Mouse (Mus musculus): ENCODE results near the gene Etv4.

The Etv4 gene

GRCm38 (mm10) chr11:101785143-101785851, at the start of gene Etv4:
Gene Etv4, minus strand, starts transcription at chr11:101785371.
- peak; percentile 97 for DNase-seq

GRCm38 (mm10) chr11:101832001-101832400, 46.8 kb upstream of the Etv4 start:
- DNase-seq: peak; percentile 33

GRCm38 (mm10) chr11:101830616-101831015, 45.4 kb upstream of the Etv4 start:
- DNase-seq: peak; percentile 31

- peak; percentile 80 for DNase-seq
Measured at GRCm38 (mm10) chr11:101830112-101830511, 44.9 kb upstream of the Etv4 start.

DNA sequence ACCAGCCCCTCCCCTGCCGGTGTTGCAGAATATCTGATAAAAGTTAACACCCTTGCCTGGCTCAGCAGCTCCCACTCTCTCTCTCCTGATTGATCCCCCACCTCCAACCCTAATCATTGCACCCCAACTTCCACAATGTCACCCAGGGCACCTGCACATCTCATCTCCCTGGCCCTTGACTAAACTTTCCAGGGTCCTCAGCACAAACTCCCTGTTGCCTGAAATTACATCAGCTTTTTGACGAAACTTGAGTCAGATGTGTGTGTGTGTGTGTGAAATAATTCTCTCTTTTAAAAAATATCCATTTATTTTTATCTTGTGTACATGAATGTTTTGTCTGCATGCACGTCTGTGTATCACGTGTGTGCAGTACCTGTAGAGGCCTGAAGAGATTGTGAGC, 43.5 kb upstream of the Etv4 start:
- no peak for DNase-seq

- no peak for DNase-seq
Measured at GRCm38 (mm10) chr11:101823210-101823609, 38.0 kb upstream of the Etv4 start.

DNA sequence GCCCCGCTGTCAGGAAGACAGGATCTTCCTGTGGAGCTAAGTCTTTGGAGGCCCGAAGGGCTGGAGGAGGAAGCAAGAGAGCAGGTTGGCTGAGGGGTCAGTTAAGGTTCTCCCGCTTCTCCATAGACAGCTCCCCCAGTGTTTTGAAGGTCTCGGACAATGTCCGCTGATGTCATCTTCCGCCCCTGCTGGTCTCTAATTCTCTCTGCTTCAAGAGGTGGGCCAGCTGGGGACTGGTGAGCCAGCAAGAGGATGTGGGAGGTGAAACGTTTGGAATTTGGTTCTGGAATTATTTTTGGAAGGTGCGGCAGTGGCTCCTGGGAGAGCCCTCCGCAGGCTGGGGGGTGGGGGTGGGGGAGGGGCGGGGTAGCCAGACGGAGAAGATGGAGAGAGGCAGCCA, 35.7 kb upstream of the Etv4 start:
- peak; percentile 64 for DNase-seq

DNA sequence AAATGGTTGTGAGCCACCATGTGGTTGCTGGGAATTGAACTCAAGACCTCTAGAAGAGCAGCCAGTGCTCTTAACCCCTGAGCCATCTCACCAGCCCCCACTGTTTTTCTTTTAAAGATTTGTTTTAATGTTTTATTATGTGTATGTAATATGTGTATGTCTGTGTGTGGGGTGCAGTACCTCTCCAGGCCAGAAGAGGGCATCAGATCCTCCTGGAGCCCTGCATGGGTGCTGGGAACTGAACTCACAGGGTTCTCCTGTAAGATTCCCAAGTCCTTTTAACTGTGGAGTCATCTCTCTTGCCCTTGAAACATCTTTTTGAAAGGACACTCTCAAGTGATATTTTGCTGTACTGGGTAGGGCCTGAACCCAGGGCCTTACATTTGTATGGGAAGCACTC, 34.7 kb upstream of the Etv4 start:
- no peak for DNase-seq

GRCm38 (mm10) chr11:101815103-101816085, 30.2 kb upstream of the Etv4 start:
- no peak for DNase-seq

- DNase-seq: peak; percentile 89
Measured at GRCm38 (mm10) chr11:101814375-101815102, 29.4 kb upstream of the Etv4 start.

- peak; percentile 89 for DNase-seq
Measured at GRCm38 (mm10) chr11:101813259-101813658, 28.1 kb upstream of the Etv4 start.

DNA sequence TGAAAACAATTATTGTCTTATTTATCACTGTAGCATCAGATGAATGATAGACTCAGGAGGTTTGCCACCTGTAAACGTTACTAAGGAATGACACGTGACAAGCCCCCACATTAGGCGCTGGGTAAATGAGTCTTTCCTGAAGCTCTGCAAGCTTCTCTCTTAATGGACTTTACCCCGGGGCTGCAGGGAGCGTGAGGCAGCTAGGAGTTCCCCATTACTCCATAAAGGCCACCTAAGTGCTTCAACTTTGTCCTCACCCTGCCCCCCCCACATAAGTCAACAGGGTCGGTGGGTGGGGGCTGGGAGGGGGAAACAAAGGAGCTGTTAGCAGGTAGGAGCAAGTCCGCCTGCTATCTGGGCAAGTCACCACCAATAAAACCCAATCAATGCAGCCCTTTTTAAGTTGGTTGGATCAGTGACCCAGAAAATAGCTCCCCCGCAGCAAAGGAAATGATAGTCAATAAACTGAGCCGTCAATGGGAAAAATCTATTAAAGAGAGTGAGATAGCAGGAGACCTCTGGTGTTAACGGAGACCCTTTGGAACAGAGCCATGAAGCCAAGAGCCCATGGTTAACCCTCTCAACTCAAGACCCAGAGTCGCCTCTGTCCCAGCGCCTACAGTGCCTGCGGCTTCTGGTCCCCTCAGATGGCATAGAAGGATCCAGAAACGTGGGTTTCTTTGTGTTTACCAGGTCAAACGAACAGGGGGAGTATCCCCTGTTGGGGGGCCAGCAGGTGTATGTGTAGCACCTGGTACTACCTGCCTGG, 24.1 kb upstream of the Etv4 start:
- no peak for DNase-seq

GRCm38 (mm10) chr11:101807266-101807665, 22.1 kb upstream of the Etv4 start:
- DNase-seq: no peak

- DNase-seq: no peak
Measured at GRCm38 (mm10) chr11:101806741-101807140, 21.6 kb upstream of the Etv4 start.

DNA sequence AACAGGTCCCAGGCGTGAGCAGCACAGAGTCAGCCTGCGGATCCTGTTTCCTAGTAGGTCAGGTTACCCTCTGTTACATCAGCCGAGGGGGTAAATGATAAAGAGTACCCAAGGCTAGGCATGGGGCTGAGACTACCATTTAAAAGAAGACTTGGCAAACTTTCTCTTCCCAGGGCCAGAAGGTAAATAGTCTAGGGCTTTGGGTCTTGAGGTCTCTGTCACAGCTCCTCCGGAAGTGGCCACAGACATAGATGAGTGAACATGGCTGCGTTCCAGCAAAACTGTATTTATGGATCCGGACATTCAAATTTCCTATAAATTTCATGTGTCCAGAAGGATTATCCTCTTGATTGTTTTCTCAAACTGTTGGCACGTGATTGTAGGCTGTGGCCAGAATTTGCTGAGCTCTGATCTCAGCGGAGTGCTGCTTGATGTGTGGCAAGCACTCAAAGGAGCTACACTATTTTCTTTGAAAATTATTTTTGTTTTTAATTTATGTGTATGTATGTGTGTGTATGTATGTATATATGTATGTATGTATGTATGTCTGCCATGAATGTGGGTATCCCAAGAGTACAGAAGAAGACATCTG, 20.0 kb upstream of the Etv4 start:
- DNase-seq: no peak

DNA sequence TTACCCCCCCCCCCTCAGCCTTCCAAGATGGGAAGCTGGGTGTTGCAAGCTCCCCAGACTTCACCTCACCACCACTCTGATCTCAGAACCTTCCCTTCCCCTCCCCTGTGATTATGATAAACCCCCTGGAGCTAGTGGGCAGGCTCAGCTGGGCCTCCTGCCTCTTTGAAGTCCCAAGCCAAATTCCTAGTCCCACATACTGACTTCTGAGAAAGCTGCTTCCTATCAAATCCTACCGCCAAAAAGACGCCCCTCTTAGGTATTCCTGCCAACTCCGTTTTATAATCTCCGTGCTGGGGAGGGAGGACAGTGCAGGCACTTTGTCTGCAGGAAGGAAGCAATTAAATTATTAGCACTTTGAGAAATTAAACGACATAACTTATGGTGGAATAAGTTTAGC, 16.2 kb upstream of the Etv4 start:
- no peak for DNase-seq

GRCm38 (mm10) chr11:101798083-101798482, 12.9 kb upstream of the Etv4 start:
- no peak for DNase-seq

DNA sequence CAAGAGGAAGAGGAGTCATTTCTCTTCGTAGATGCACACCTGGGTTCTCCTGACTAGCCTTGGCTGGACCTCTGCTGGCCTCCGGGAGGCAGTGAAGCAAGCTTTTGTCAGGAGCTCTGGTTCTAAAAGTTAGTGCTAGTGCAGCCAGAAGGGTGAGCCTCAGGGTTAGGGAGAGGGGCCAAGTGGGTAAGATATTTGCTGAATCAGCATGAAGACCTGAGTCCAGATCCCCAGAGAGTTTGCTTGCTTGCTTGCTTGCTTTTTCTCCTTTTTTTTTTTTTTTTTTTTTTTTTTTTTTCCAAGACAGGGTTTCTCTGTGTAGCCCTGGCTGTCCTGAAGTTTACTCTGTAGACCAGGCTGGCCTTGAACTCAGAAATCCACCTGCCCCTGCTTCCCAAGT, 12.2 kb upstream of the Etv4 start:
- DNase-seq: no peak

DNA sequence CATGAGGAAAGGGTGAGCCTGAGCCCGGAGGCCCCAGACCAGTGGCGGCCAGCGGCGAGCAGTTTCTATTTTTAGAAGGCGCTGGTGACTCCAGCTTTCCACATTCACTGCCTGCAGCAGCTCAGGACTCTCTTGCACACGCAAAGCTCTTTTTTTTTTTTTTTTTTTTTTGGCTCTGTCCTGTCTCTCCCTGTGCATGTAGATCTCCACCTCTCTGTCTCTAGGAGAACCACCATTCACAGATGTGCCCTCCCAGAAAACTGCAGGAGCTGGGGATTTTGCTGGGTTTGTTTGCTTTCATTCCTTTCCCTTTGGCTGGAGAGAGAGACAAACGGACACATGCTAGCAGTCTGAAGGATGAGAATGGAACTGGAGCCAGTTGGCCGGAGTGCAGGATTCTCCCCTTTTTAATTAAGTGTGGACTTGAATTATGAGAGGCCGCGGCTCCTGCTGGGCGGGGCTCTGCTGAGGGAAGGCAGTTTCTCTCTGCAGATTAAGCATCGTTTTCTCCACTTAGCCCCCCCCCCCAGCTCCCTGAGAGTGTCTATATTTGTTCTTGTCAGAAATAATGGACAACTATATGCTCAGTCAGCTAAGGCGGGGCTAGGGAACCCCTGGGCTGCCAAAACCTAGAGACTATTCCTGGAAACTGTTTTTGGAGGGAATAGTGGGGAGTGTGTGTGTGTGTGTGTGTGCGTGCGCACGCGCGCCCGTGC, 5.8 kb upstream of the Etv4 start:
- DNase-seq: peak; percentile 94

- DNase-seq: no peak
Measured at GRCm38 (mm10) chr11:101787432-101787831, 2.3 kb upstream of the Etv4 start.

DNA sequence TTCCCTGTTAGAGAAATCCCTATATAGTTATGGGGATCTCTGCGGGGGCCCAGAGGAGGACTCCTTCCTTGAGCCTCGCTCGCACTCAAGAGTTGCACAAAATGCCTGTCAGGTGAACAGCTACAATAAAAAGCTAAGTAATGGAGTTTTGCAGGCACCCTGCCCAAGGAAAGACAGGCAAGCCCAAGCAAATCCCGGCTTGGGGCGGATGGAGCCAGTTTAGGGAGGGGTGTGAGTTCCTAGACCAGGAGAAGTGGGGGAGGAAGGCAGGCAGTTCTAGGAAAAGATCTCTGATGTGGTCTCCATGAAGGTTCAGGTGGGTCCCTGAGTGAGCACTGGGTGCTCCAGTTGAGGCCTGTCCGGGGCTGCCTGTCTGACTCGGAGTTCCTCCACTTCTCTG, 1.5 kb upstream of the Etv4 start:
- no peak for DNase-seq

DNA sequence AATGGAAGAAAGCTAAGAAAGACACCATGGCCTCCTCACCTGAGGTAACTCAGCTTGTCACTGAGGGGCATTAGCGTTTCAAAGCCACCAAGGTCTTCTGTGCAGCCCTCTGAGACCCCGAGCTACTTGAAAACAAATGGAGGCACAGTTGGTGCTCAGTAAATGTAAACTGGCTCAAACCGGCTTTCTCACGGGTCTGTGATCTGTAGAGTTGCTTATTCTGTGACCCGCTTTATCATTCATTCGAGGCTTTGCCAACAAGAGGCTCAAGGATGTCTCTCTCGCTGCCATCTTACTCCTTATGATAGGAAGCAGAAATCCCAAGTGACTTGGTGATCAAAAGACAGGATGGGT, 658 bp upstream of the Etv4 start:
- no peak for DNase-seq
